Mouse (Mus musculus) lung, embryonic 14.5 days (tissue): ENCODE data around the gene Adamts13. TPM values are rescaled to one million over a fixed set of nuclear protein-coding genes. Genes with fewer than 3 reads are reported as not detected.

Experiments used
- ATAC-seq: fragments of 200-750 bp; cut with Nextera tagmentation; 2 replicates; pipeline ENCODE4 v1.8.0; 2017; ENCODE audit warnings: mild to moderate bottlenecking, moderate TSS enrichment, moderate library complexity; ENCODE audit not compliant: insufficient read depth
- DNase-seq: peaks from one replicate; pipeline ENCODE4 v3.0.0-alpha.2; 2015
- H3K27ac ChIP-seq: fragments of 300-500 bp; sonication (generic); 2 replicates; pipeline ENCODE4 v1.5.1; 2014; ENCODE audit warnings: low read depth, mild to moderate bottlenecking, moderate library complexity
- H3K27me3 ChIP-seq: fragments of 300-500 bp; sonication (generic); 2 replicates; pipeline ENCODE4 v1.6.1; 2014; ENCODE audit warnings: low read length, control low read depth; ENCODE audit not compliant: insufficient read depth
- H3K36me3 ChIP-seq: fragments of 300-500 bp; sonication (generic); 2 replicates; pipeline ENCODE4 v1.6.1; 2014; ENCODE audit warnings: control low read depth; ENCODE audit not compliant: insufficient read depth
- H3K4me1 ChIP-seq: fragments of 300-500 bp; sonication (generic); 2 replicates; pipeline ENCODE4 v1.6.1; 2014; ENCODE audit warnings: antibody characterized with exemption, control low read depth; ENCODE audit not compliant: insufficient read depth
- H3K4me2 ChIP-seq: fragments of 300-500 bp; sonication (generic); 2 replicates; pipeline ENCODE4 v1.6.1; 2014; ENCODE audit warnings: mild to moderate bottlenecking
- H3K4me3 ChIP-seq: fragments of 300-500 bp; sonication (generic); 2 replicates; pipeline ENCODE4 v1.5.1; 2014; ENCODE audit warnings: low read depth, low read length
- H3K9ac ChIP-seq: fragments of 300-500 bp; sonication (generic); 2 replicates; pipeline ENCODE4 v1.6.1; 2014
- H3K9me3 ChIP-seq: fragments of 300-500 bp; sonication (generic); 2 replicates; pipeline ENCODE4 v1.6.1; 2016; ENCODE audit warnings: low read depth, low read length, control low read depth
- CTCF ChIP-seq: IDR thresholded peaks from 2 replicates; pipeline ENCODE4 v1.5.1; 2016; ENCODE audit warnings: antibody characterized with exemption, low read depth
- WGBS: fragments of 180-500 bp; shearing (Covaris S2); extraction: QIAGEN DNeasy Blood & Tissue Kit; methylation state at CpG from one replicate; pipeline ENCODE4 v1.1.7; 2014; 5-methylcytosine and 5-hydroxymethylcytosine counted together
- polyA plus RNA-seq: library from polyadenylated mRNA; unstranded; fragments of >200 nt; fragmentation: Nextera tagmentation; extraction: Ambion mirVana; gene quantifications from 2 replicates; pipeline ENCODE4 v1.2.1, GENCODE M21; 2014

Adamts13 gene
- polyA plus RNA-seq, 1 experiment from 2014 or later: 0.07 TPM

DNA sequence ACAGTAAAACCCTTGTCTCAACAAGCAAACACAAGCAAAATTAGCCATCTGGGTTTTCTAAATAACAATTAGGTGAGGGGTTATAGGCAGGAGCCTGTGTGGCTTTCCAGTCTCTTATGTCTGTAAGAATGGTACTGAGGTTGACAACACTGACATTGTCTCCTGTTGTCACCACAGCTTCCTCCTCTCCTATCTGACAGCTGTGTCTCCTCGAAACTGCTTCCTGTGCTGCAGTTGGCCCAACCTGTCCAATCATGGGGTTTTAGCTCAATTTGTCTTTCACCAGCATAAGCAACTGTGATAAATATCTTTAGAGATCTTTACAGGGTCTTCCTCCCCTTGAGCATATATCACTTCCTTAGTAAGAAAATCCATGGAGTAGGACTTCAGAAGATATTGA lies 36.8 kb upstream of the Adamts13 start:
- no peak overlapping the region for H3K4me3 ChIP-seq
- H3K4me2 ChIP-seq: no peak overlapping the region
- TF ChIP-seq CTCF: no peak
- H3K9ac ChIP-seq: no peak overlapping the region
- DNase-seq: no peak
- H3K27ac ChIP-seq: no peak overlapping the region
- 55% methylated on average over 1 of the region's 1 CpGs for WGBS
- no peaks in the 10 kb centered on the region for H3K27me3 ChIP-seq
- peaks cover 6% of the 10 kb centered on the region for H3K4me1 ChIP-seq
- no peak for ATAC-seq
- H3K36me3 ChIP-seq: peaks cover 2% of the 10 kb centered on the region
- H3K9me3 ChIP-seq: no peaks in the 10 kb centered on the region

DNA sequence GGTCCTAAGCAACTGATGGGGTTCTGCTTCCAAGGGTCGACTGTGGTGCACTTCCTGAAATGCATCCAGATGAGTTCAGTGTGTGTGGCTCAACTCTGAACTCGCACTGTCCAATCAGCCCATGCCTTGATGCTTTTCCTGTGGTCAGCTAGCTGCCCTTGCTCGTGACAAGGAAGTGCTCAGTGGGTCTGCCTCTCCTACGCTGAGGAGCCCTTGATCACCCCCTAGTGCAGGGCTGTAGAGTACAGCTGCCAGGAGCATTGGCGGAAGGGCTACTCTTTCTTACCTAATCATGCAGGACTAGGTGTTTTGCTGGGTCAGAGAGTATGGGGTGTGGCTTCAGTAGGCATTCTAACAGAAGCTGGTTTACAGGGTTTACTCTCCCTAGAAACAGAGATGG lies 31.7 kb upstream of the Adamts13 start:
- DNase-seq (no peak), ATAC-seq (no peak)
- H3K27ac ChIP-seq: no peak overlapping the region
- H3K27me3 ChIP-seq: no peaks in the 10 kb centered on the region
- H3K4me1 ChIP-seq: no peaks in the 10 kb centered on the region
- WGBS: 29% methylated on average over 5 of the region's 5 CpGs
- no peak overlapping the region for H3K4me3 ChIP-seq
- no peak overlapping the region for H3K9ac ChIP-seq
- no peaks in the 10 kb centered on the region for H3K36me3 ChIP-seq
- no peak for TF ChIP-seq CTCF
- H3K4me2 ChIP-seq: no peak overlapping the region
- H3K9me3 ChIP-seq: no peaks in the 10 kb centered on the region

DNA sequence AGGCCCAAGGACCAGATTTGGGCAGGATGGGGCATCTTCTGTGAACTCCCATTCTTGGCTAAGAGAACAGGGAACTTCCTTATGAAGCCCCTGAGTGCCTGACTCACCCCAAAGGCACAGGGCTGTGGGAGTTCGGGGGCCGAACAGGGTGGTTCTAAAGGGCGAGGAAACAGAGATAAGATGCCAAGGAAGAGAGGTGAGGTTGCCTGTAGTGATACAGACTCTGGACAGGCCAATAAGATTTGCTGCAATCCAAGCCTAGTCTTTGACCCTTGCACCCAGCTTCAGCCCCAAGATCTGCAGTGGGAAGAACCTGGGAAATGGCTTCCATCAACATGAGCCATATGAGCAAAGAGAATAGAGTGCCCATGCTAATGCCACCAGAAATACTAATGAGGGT lies 30.0 kb upstream of the Adamts13 start:
- Histone ChIP-seq H3K4me1 (no peaks in the 10 kb centered on the region), H3K27me3 (no peaks in the 10 kb centered on the region), H3K4me3 (no peak overlapping the region), H3K36me3 (peaks cover 3% of the 10 kb centered on the region; the same call in 1 of the 2 replicates), H3K4me2 (no peak overlapping the region), H3K9ac (no peak overlapping the region), H3K9me3 (no peaks in the 10 kb centered on the region), H3K27ac (no peak overlapping the region)
- 71% methylated on average over 3 of the region's 3 CpGs for WGBS
- no peak for DNase-seq
- TF ChIP-seq CTCF: no peak
- no peak for ATAC-seq

DNA sequence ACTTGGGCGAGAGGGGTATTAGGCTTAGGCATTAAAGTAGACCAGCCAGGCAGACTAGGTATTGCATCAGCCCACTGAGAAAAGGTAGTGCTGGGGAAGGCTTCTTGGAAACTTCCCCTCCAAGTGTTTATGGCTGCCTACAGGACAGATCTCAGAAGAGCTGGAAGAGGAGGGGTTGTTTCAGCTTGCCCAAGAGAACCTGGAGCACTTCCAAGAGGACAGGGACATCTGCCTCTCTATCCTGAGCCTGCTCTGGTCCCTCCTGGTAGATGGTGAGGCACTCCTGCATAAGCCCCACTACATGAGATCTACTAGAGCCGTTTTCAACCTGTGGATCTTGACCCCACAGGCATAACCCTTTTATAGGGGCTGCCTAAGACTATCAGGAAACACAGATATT lies 22.8 kb upstream of the Adamts13 start:
- no peak for DNase-seq
- Histone ChIP-seq H3K27me3 (no peaks in the 10 kb centered on the region), H3K9ac (no peak overlapping the region), H3K9me3 (no peaks in the 10 kb centered on the region), H3K4me3 (no peak overlapping the region), H3K4me1 (no peaks in the 10 kb centered on the region), H3K27ac (no peak overlapping the region), H3K36me3 (peaks cover 58% of the 10 kb centered on the region), H3K4me2 (no peak overlapping the region)
- no peak for ATAC-seq
- WGBS: 82% methylated on average over 2 of the region's 2 CpGs
- no peak for TF ChIP-seq CTCF

DNA sequence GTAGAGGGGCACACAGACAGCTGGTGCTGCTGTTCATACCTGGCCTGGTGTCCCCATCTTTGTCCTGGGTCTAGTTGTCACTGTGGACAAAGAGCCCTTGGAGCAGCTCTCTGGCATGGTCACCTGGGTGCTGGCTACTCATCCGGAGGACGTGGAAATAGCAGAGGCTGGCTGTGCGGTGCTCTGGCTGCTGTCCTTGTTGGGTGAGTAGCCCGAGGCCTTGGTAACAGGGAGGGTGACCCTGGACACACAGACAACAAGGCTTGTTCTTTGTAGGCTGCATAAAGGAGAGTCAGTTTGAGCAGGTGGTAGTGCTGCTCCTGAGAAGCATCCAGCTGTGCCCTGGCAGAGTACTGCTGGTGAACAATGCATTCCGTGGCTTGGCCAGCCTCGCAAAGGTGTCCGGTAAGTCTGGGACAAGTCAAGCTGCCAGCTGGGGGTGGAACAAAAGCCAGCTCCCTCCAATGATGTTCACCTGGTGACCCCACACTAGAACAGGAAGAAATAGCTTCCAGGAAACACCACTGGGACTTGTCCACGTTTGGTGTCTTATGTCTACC lies 21.8 kb upstream of the Adamts13 start:
- Histone ChIP-seq H3K36me3 (peaks cover 68% of the 10 kb centered on the region), H3K27ac (no peak overlapping the region), H3K4me1 (no peaks in the 10 kb centered on the region), H3K4me3 (no peak overlapping the region), H3K4me2 (no peak overlapping the region), H3K27me3 (no peaks in the 10 kb centered on the region), H3K9ac (no peak overlapping the region), H3K9me3 (no peaks in the 10 kb centered on the region)
- DNase-seq (no peak), ATAC-seq (no peak)
- no peak for TF ChIP-seq CTCF
- 90% methylated on average over 8 of the region's 8 CpGs for WGBS

DNA sequence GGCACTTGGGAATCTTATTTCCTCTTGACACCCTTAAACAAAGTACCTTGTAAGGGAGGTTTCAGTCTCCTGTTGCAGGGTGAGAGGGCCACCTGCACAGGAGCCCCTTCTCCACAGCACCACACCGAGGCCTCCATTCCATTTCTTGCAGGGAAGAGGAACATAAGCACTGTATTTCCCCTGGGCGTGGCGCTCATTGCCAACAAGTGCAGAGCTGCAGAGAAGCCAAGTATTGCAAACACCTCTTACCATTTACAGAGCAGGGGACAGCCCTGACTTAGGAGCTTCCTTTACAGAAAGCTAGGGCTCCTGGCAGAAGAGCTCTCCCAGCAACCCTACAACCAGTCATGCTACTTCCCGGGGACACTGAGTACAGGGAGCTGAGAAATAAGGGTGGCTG lies 21.0 kb upstream of the Adamts13 start:
- Histone ChIP-seq H3K4me3 (no peak overlapping the region), H3K9ac (no peak overlapping the region), H3K36me3 (peaks cover 76% of the 10 kb centered on the region), H3K4me1 (no peaks in the 10 kb centered on the region), H3K27me3 (no peaks in the 10 kb centered on the region), H3K9me3 (no peaks in the 10 kb centered on the region), H3K27ac (no peak overlapping the region), H3K4me2 (no peak overlapping the region)
- no peak for TF ChIP-seq CTCF
- WGBS: 92% methylated on average over 4 of the region's 4 CpGs
- ATAC-seq (no peak), DNase-seq (no peak)

DNA sequence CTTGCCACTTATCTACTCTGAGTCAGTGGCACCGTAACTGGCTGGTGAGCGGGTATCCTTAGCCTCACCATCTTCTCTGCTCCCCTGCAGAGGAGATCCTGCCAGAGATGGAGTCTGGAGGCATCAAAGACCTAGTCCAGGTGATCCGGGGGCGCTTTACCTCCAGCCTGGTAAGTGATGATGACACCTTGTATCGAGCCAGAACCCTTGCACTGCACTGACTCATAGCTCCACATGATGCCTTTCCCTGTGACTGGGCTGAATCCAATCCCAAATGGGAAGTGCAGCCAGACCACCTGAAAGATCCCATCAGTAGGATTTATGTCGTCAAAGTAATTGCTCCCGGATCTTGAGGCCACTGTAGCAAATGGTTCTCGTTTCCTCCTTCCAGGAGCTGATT lies 20.4 kb upstream of the Adamts13 start:
- no peaks in the 10 kb centered on the region for H3K27me3 ChIP-seq
- peaks cover 80% of the 10 kb centered on the region for H3K36me3 ChIP-seq
- no peak for ATAC-seq
- no peak overlapping the region for H3K4me2 ChIP-seq
- H3K4me1 ChIP-seq: no peaks in the 10 kb centered on the region
- H3K27ac ChIP-seq: no peak overlapping the region
- no peak for TF ChIP-seq CTCF
- H3K9me3 ChIP-seq: no peaks in the 10 kb centered on the region
- WGBS: 85% methylated on average over 8 of the region's 8 CpGs
- no peak overlapping the region for H3K4me3 ChIP-seq
- no peak for DNase-seq
- H3K9ac ChIP-seq: no peak overlapping the region
